Mouse (Mus musculus): Measurements from ENCODE around the gene 7530416G11Rik. TPM values are rescaled to one million over a fixed set of nuclear protein-coding genes. Genes with fewer than 3 reads are reported as not detected.
A peak's percentile ranks its signal among the peaks of the same experiment; 100 is the strongest.

The 7530416G11Rik gene
- polyA plus RNA-seq, 1 experiment = not detected

DNA sequence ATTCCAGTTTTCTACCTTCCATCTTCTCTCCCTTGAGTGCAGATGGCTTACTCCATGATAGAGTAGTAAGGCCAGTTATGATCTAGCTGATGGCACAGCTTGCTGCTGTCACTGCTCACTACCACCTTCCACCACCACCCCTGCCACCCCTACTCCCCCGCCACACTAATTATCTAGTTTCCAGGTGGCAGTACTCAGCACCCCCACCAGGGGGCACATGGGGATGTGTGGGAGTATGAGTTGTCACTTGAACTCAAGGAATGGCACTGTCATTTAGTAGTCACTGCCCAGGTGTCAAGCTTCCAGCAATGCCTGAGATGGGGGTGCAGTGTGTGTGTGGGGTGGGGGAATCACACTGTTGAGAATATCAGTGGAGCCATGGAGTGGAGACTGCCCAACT lies 25.4 kb downstream of the 7530416G11Rik start:
- H3K9me3 ChIP-seq (replicated peaks; ENCODE audit: control insufficient read depth, insufficient read depth, low read length, poor library complexity, severe bottlenecking) = no peaks in the 10 kb centered on the region
- no peak overlapping the region for H3K9ac ChIP-seq (ENCODE audit: low read depth, poor library complexity, severe bottlenecking)
- no peaks in the 10 kb centered on the region for H3K27me3 ChIP-seq (ENCODE audit: control insufficient read depth, insufficient read depth, low read length, poor library complexity, severe bottlenecking)
- H3K36me3 ChIP-seq (ENCODE audit: control insufficient read depth, insufficient read depth, low read length, poor library complexity, severe bottlenecking) = no peaks in the 10 kb centered on the region
- TF ChIP-seq POLR2A (IDR thresholded peaks at IDR 0.05; ENCODE audit: insufficient read depth, low read length) = no peak
- TF ChIP-seq EP300 (IDR thresholded peaks at IDR 0.05; ENCODE audit: insufficient read depth, low read depth, low read length) = no peak
- TF ChIP-seq CTCF (IDR thresholded peaks at IDR 0.05; ENCODE audit: low read depth, low read length) = peak; percentile 74
- H3K27ac ChIP-seq (ENCODE audit: insufficient read depth, low read length) = no peak overlapping the region
- H3K4me3 ChIP-seq (ENCODE audit: low read depth, low read length) = no peak overlapping the region
- peaks cover 8% of the 10 kb centered on the region for H3K4me1 ChIP-seq (ENCODE audit: control insufficient read depth, insufficient read depth, low read length)

DNA sequence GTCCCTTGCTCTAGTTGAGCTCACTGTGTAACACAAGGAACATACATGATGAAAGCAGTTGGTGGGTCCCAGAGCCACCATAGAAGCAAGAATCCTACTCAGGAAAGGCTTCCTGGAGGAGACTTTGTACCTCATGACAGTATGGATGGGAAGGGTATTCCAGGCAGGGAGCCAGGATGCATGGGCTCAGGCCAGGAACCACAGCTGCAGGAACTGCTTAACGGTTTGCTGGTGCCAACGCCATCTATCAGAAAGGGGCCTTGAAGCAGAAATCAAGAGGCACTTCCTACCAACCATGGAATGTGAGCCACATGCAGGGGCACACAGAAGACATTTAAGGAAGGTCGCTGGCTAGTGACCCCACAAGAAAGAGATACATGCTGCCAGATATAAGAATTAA lies 28.3 kb downstream of the 7530416G11Rik start:
- Histone ChIP-seq H3K9me3 (replicated peaks; ENCODE audit: control insufficient read depth, insufficient read depth, low read length, poor library complexity, severe bottlenecking) (no peaks in the 10 kb centered on the region), H3K36me3 (ENCODE audit: control insufficient read depth, insufficient read depth, low read length, poor library complexity, severe bottlenecking) (no peaks in the 10 kb centered on the region), H3K4me1 (ENCODE audit: control insufficient read depth, insufficient read depth, low read length) (no peaks in the 10 kb centered on the region), H3K27ac (ENCODE audit: insufficient read depth, low read length) (no peak overlapping the region), H3K4me3 (ENCODE audit: low read depth, low read length) (no peak overlapping the region), H3K9ac (ENCODE audit: low read depth, poor library complexity, severe bottlenecking) (no peak overlapping the region), H3K27me3 (ENCODE audit: control insufficient read depth, insufficient read depth, low read length, poor library complexity, severe bottlenecking) (no peaks in the 10 kb centered on the region)
- TF ChIP-seq POLR2A (IDR thresholded peaks at IDR 0.05; ENCODE audit: insufficient read depth, low read length) (no peak), CTCF (IDR thresholded peaks at IDR 0.05; ENCODE audit: low read depth, low read length) (no peak), EP300 (IDR thresholded peaks at IDR 0.05; ENCODE audit: insufficient read depth, low read depth, low read length) (no peak)

DNA sequence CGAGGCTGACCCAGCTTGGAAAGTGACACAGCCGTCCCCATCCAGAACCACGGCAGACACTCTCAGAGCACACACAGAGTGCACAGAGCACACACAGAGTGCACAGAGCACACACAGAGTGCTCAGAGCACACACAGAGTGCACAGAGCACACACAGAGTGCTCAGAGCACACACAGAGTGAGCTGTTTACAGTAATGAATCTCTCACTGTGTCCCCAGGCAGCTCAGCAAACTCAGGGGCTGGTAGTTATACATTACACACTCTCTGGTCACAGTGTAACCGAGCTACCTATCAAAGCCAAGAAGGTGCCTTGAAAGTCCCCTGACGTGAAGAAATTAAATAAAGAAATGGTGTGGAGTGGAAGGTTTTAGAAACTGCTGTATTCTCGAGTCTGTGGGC lies 33.6 kb downstream of the 7530416G11Rik start:
- peaks cover 3% of the 10 kb centered on the region; the same call in 1 of the 2 replicates for H3K36me3 ChIP-seq (ENCODE audit: control insufficient read depth, insufficient read depth, low read length, poor library complexity, severe bottlenecking)
- no peaks in the 10 kb centered on the region for H3K27me3 ChIP-seq (ENCODE audit: control insufficient read depth, insufficient read depth, low read length, poor library complexity, severe bottlenecking)
- no peak overlapping the region for H3K27ac ChIP-seq (ENCODE audit: insufficient read depth, low read length)
- H3K9me3 ChIP-seq (replicated peaks; ENCODE audit: control insufficient read depth, insufficient read depth, low read length, poor library complexity, severe bottlenecking) = no peaks in the 10 kb centered on the region
- H3K4me3 ChIP-seq (ENCODE audit: low read depth, low read length) = no peak overlapping the region
- TF ChIP-seq CTCF (IDR thresholded peaks at IDR 0.05; ENCODE audit: low read depth, low read length) = no peak
- no peak for TF ChIP-seq EP300 (IDR thresholded peaks at IDR 0.05; ENCODE audit: insufficient read depth, low read depth, low read length)
- no peak for TF ChIP-seq POLR2A (IDR thresholded peaks at IDR 0.05; ENCODE audit: insufficient read depth, low read length)
- no peaks in the 10 kb centered on the region for H3K4me1 ChIP-seq (ENCODE audit: control insufficient read depth, insufficient read depth, low read length)
- no peak overlapping the region for H3K9ac ChIP-seq (ENCODE audit: low read depth, poor library complexity, severe bottlenecking)

- Histone ChIP-seq H3K4me1 (ENCODE audit: control insufficient read depth, insufficient read depth, low read length) (peaks cover 2% of the 10 kb centered on the region), H3K27ac (ENCODE audit: insufficient read depth, low read length) (no peak overlapping the region), H3K9ac (ENCODE audit: low read depth, poor library complexity, severe bottlenecking) (no peak overlapping the region), H3K9me3 (replicated peaks; ENCODE audit: control insufficient read depth, insufficient read depth, low read length, poor library complexity, severe bottlenecking) (no peaks in the 10 kb centered on the region), H3K36me3 (ENCODE audit: control insufficient read depth, insufficient read depth, low read length, poor library complexity, severe bottlenecking) (peaks cover 21% of the 10 kb centered on the region), H3K27me3 (ENCODE audit: control insufficient read depth, insufficient read depth, low read length, poor library complexity, severe bottlenecking) (no peaks in the 10 kb centered on the region), H3K4me3 (ENCODE audit: low read depth, low read length) (no peak overlapping the region)
- TF ChIP-seq CTCF (IDR thresholded peaks at IDR 0.05; ENCODE audit: low read depth, low read length) = no peak
- TF ChIP-seq POLR2A (IDR thresholded peaks at IDR 0.05; ENCODE audit: insufficient read depth, low read length) = no peak
- no peak for TF ChIP-seq EP300 (IDR thresholded peaks at IDR 0.05; ENCODE audit: insufficient read depth, low read depth, low read length)
Measured at GRCm38 (mm10) chr15:85466456-85467067, 36.5 kb downstream of the 7530416G11Rik start.

DNA sequence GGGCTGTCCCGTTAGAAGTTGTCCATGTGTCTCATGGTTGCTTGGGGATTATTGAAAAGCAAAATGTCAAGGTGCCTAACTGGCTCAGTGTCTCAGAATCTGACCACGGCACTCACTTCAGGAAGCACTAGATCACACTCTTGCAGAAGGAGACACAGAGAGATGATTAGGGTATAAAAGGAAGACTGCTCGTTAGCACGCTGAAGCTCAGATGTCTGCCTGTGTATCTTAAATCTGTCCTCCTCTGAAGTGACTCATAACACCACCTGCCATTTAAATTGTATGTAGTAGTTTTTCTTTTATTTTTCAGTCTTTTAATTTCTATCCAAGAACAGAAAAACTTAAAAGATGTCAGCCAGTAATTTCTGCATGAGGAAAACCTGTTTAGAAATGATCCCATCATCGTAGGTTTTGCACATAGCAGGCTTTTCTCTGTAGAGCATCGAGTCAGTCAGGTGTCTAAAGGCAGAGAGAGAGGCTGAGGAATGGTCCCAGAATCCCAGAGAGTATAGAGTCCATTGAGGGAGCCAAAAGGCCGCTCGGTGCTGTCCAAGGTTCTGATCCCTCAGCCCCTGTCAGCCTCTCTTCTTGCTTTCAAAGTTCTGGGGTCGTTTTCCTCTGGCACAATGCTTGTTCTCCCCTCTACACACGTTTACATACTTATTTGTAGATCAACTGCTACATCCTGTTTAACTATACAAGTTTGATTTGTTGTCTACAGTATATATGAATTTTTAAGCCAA lies 38.0 kb downstream of the 7530416G11Rik start:
- TF ChIP-seq POLR2A (IDR thresholded peaks at IDR 0.05; ENCODE audit: insufficient read depth, low read length) (no peak), CTCF (IDR thresholded peaks at IDR 0.05; ENCODE audit: low read depth, low read length) (no peak), EP300 (IDR thresholded peaks at IDR 0.05; ENCODE audit: insufficient read depth, low read depth, low read length) (no peak)
- Histone ChIP-seq H3K4me3 (ENCODE audit: low read depth, low read length) (no peak overlapping the region), H3K4me1 (ENCODE audit: control insufficient read depth, insufficient read depth, low read length) (peaks cover 2% of the 10 kb centered on the region), H3K9me3 (replicated peaks; ENCODE audit: control insufficient read depth, insufficient read depth, low read length, poor library complexity, severe bottlenecking) (no peaks in the 10 kb centered on the region), H3K27ac (ENCODE audit: insufficient read depth, low read length) (no peak overlapping the region), H3K36me3 (ENCODE audit: control insufficient read depth, insufficient read depth, low read length, poor library complexity, severe bottlenecking) (peaks cover 21% of the 10 kb centered on the region), H3K9ac (ENCODE audit: low read depth, poor library complexity, severe bottlenecking) (no peak overlapping the region), H3K27me3 (ENCODE audit: control insufficient read depth, insufficient read depth, low read length, poor library complexity, severe bottlenecking) (no peaks in the 10 kb centered on the region)

- no peak overlapping the region for H3K9ac ChIP-seq (ENCODE audit: low read depth, poor library complexity, severe bottlenecking)
- H3K9me3 ChIP-seq (replicated peaks; ENCODE audit: control insufficient read depth, insufficient read depth, low read length, poor library complexity, severe bottlenecking) = no peaks in the 10 kb centered on the region
- H3K36me3 ChIP-seq (ENCODE audit: control insufficient read depth, insufficient read depth, low read length, poor library complexity, severe bottlenecking) = peaks cover 24% of the 10 kb centered on the region
- TF ChIP-seq EP300 (IDR thresholded peaks at IDR 0.05; ENCODE audit: insufficient read depth, low read depth, low read length) (no peak), POLR2A (IDR thresholded peaks at IDR 0.05; ENCODE audit: insufficient read depth, low read length) (no peak), CTCF (IDR thresholded peaks at IDR 0.05; ENCODE audit: low read depth, low read length) (no peak)
- no peak overlapping the region for H3K4me3 ChIP-seq (ENCODE audit: low read depth, low read length)
- no peaks in the 10 kb centered on the region for H3K27me3 ChIP-seq (ENCODE audit: control insufficient read depth, insufficient read depth, low read length, poor library complexity, severe bottlenecking)
- H3K4me1 ChIP-seq (ENCODE audit: control insufficient read depth, insufficient read depth, low read length) = peaks cover 2% of the 10 kb centered on the region
- H3K27ac ChIP-seq (ENCODE audit: insufficient read depth, low read length) = no peak overlapping the region
Measured at GRCm38 (mm10) chr15:85464190-85464589, 38.8 kb downstream of the 7530416G11Rik start.

All from ES-Bruce4 (cell line).